Mouse (Mus musculus) spleen, adult 2 months (tissue): ENCODE results near the gene Tanc1.

Source experiments
- CTCF ChIP-seq: fragments of 200-500 bp; IDR thresholded peaks from 2 replicates; pipeline ENCODE4 v1.5.1; 2011; ENCODE audit warnings: mild to moderate bottlenecking, inconsistent platforms; ENCODE audit not compliant: insufficient read depth, insufficient read length, insufficient replicate concordance; ENCODE audit errors: extremely low read depth
- POLR2A ChIP-seq: fragments of 200-500 bp; IDR thresholded peaks from 2 replicates; pipeline ENCODE4 v1.6.1; 2011; ENCODE audit warnings: low read depth, low read length, inconsistent platforms

DNA sequence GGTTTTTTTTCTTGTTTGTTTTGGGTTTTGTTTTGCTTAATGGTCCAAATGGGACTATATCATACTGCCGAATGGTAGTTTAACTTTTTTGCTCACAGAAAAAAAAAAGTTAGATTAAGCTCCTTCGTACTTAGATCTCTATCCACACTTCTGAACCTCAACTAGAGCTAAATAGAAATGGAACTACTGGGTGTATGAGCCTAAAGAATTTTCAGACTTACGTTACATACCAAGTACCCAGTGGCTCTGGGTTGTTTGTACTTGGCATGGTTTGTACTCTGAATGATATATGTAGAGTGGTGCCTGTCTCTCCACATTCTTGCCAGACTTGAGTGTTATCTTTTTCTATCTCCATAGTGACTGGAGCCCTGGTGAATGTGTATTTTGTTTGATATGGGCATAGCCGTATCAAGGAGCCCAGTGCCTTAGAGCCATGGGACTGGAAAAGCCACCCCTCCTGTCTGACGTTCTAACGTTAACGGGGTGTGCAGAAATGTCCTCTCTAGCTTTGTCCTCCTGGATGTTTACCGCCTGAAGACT lies 271.0 kb downstream of the Tanc1 start:
- TF ChIP-seq CTCF (no peak), POLR2A (no peak)
